Mouse (Mus musculus): ENCODE results near the gene Psmb2.

Psmb2 gene

GRCm38 (mm10) chr4:126751556-126752023, 74.2 kb downstream of the Psmb2 start:
- in situ Hi-C loops (cut with MboI, MseI) = no loop called here

DNA sequence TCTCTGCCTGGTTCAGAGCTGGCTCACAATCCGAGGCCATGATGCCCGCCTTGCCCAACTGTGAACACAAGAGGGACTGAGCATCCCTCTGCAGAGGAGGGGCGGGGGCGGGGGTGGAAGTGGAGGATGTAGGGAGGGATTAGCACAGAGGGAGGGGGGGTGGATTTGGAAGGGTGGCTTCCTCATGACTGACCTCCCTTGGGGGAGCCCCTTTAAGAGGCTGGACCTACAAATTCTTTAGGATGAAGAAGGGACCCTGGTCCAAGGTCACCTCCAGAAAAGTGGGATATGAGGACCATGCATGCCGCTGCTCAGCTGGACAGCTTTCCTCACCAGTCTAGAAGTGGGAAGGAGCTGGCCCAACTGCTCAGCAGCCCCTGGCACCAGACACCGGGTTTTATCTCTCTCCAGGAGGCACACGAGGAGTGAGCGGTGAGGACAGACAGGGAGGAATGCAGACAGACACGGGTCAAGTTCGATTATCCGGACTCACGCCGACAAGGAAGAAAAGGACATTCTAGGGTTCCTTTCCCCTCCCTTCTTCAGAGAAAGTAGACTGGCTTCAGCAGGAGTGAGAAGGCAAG, 74.7 kb downstream of the Psmb2 start:
- in situ Hi-C loops (cut with MboI, MseI) = no loop called here

- in situ Hi-C loops (cut with MboI, MseI) = no loop called here
These were observed 75.2 kb downstream of the Psmb2 start for GRCm38 (mm10) chr4:126752608-126753141.

DNA sequence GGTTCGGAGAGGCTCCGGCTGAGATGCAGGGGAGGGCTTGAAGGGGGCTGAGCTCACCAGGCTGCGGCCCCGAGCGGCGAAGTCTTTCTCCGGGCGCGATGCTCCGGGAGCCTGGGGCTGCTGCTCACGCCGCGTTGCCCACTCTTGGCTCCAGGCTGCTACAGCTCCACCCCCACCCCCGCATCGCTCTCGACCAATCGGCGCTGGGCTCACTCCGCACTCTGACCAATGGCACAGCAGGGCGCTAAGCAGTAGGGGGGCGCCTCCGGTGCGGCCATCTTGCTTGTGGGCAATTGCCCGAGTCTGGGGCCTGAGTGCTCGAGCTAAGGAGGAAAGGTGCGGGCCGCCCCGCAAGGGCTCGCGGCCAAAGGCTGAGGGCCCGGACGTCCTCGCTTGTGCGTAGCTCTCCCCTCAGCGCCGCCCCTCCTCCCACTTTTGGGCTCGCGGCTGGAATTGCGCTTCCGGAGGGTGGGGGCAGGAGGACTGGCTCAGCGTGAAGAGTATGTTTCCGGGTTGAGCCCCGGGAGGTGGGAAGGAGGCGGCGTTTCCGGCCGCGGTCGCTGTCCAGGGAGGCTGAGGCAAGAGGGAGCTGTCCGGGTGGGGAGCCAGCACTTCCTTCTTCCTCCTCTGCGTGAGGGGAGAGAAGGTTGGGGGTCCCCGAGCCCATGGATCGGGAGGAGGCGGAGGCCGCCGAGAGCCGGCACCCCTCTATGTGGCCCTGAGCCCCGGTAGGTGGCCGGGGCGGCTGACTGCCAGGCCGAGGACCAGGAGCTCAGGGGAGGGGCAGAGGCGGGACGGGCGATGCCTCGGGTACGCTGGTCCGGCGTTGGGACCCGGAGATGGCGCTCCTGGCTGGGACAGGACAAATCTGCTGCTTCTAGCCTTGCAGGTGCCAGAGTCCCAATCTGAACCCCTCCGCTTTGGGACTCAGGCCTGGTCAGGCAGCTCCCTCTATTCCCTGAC, 76.1 kb downstream of the Psmb2 start, which contains the start of the genes Ncdn and AU040320:
Gene Ncdn (minus strand): TSS at position 171 of the 963 bp plus-strand sequence.
Gene AU040320 (plus strand): TSS at position 277 of the 963 bp plus-strand sequence.
- in situ Hi-C loops (cut with MboI, MseI) = no loop called here

DNA sequence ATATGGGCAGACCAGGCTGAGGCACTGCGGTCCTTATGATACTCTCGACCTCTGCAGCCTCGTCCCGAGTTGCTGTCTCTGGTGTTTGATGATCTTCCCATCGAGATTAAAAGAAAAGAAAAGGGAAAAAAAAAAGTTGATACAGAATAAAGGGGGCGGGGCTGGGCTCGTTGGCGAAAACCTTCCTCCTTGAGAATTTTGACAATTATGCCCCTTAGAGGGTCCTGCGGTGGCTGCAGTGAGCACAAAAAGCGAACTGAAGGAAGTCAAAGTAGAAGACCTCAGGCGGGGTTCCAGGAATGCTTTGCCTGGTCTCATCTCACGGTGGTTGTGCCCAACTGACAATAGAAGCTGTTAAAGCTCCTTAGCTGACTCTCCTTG, 76.8 kb downstream of the Psmb2 start:
- in situ Hi-C loops (cut with MboI, MseI) = no loop called here

GRCm38 (mm10) chr4:126754736-126755374, 77.4 kb downstream of the Psmb2 start:
- in situ Hi-C loops (cut with MboI, MseI) = no loop called here

- in situ Hi-C loops (cut with MboI, MseI) = no loop called here
These were observed 79.3 kb downstream of the Psmb2 start for GRCm38 (mm10) chr4:126756766-126757165.

DNA sequence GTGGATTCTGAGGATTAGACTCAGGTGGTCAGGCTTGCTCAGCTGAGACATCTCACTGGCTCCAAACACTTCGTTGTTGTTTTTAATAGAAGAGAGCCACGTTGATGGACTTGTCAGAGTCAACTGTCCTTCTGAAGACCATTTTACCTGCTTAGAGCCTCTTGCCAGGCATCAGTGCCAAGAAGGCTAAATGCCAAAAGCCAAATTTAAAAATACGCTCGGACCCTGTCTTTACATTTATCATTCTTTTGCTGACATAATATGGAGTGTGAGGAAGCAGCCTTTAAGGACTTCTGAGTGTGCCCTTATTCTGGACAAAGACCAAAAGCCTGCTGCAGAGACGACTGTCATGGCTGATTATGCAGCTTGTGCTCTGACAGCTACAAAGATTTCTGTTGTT, 80.9 kb downstream of the Psmb2 start:
- in situ Hi-C loops (cut with MboI, MseI) = no loop called here
